Mouse (Mus musculus) kidney, embryonic 16.5 days (tissue): ENCODE results near the gene Pfkfb2. TPM values are rescaled to one million over a fixed set of nuclear protein-coding genes. Genes with fewer than 3 reads are reported as not detected.

Experiments used
- ATAC-seq: fragments of 200-750 bp; cut with Nextera tagmentation; 2 replicates; pipeline ENCODE4 v1.8.0; 2017; ENCODE audit warnings: moderate TSS enrichment; ENCODE audit not compliant: low FRiP score, low TSS enrichment
- H3K27ac ChIP-seq: fragments of 300-500 bp; sonication (generic); 2 replicates; pipeline ENCODE4 v1.5.1; 2014; ENCODE audit warnings: low read length
- H3K27me3 ChIP-seq: fragments of 300-500 bp; sonication (generic); 2 replicates; pipeline ENCODE4 v1.6.1; 2014; ENCODE audit warnings: low read length, control low read depth, mixed read lengths; ENCODE audit not compliant: insufficient read depth
- H3K36me3 ChIP-seq: fragments of 300-500 bp; sonication (generic); 2 replicates; pipeline ENCODE4 v1.6.1; 2014; ENCODE audit warnings: low read length, control low read depth, mixed read lengths; ENCODE audit not compliant: insufficient read depth
- H3K4me1 ChIP-seq: fragments of 300-500 bp; sonication (generic); 2 replicates; pipeline ENCODE4 v1.6.1; 2014; ENCODE audit warnings: low read length, control low read depth, mixed read lengths; ENCODE audit not compliant: insufficient read depth
- H3K4me2 ChIP-seq: fragments of 300-500 bp; sonication (generic); replicated peaks from 2 replicates; pipeline ENCODE4 v1.6.1; 2014; ENCODE audit warnings: low read depth, low read length
- H3K4me3 ChIP-seq: fragments of 300-500 bp; sonication (generic); 2 replicates; pipeline ENCODE4 v1.5.1; 2014; ENCODE audit warnings: mild to moderate bottlenecking, low read length
- H3K9ac ChIP-seq: fragments of 300-500 bp; sonication (generic); replicated peaks from 2 replicates; pipeline ENCODE4 v1.6.1; 2014; ENCODE audit warnings: low read length
- H3K9me3 ChIP-seq: fragments of 300-500 bp; sonication (generic); 2 replicates; pipeline ENCODE4 v1.6.1; 2016; ENCODE audit warnings: low read length, control low read depth
- WGBS: fragments of 180-500 bp; shearing (Covaris S2); extraction: QIAGEN DNeasy Blood & Tissue Kit; methylation state at CpG from one replicate; pipeline ENCODE4 v1.1.7; 2014; 5-methylcytosine and 5-hydroxymethylcytosine counted together
- polyA plus RNA-seq: library from polyadenylated mRNA; unstranded; fragments of >200 nt; fragmentation: Nextera tagmentation; extraction: Ambion mirVana; gene quantifications from 2 replicates; pipeline ENCODE4 v1.2.1, GENCODE M21; 2015

Gene Pfkfb2
- polyA plus RNA-seq = 9.5 and 9.7 TPM in 2 replicates

DNA sequence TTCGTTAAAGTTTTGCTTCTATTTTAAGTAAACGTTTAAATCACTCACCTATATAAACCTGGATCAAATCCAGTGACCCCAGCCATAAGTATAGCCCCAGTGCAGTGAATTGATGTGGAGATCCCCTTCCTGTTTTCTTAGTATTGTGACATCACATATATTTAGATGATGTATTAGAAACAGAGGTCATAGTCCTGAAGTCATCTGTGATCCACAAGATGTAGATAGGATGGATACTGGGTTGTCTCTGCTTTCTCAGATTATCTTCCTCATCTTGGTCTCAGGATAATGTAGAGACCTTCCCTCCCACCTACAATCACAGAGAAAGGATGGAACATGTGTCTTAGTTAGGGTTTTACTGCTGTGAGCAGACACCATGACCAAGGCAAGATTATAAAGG, at the start of gene Pfkfb2:
Gene Pfkfb2, minus strand, starts transcription at position 101 of the 400 bp plus-strand sequence.
- no peak for ATAC-seq
- H3K4me2 ChIP-seq = no peak within 1 kb of the TSS
- no peaks in the 10 kb centered on the region for H3K27me3 ChIP-seq
- WGBS = 72% methylated on average over 2 of the region's 2 CpGs
- H3K9me3 ChIP-seq = no peaks in the 10 kb centered on the region
- no peak within 1 kb of the TSS for H3K27ac ChIP-seq
- no peak within 1 kb of the TSS for H3K9ac ChIP-seq
- H3K4me3 ChIP-seq = no peak within 1 kb of the TSS
- H3K4me1 ChIP-seq = peaks cover 19% of the 10 kb centered on the region
- H3K36me3 ChIP-seq = no peaks in the 10 kb centered on the region

DNA sequence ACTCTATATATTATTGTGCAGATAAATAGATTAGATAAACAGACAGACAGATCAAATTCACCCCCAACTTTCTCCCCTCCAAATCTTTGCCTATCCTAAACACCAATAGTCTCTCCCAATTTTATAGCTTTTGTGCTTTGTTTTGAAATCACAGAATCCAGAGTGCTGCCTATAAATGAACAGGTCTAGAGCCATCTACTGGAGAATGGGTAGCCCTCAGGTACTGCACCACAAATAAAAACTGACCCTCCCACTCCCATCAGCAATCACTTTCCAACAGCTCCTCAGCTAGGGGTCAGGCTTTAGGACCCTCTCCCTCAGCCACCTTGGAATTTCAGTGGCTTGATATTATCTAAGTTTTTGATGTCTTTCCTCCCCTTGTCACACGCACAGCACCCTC, 47.6 kb upstream of the Pfkfb2 start:
- Histone ChIP-seq H3K36me3 (no peaks in the 10 kb centered on the region), H3K4me1 (no peaks in the 10 kb centered on the region), H3K9ac (no peak overlapping the region), H3K4me2 (no peak overlapping the region), H3K9me3 (no peaks in the 10 kb centered on the region), H3K27ac (no peak overlapping the region), H3K27me3 (no peaks in the 10 kb centered on the region), H3K4me3 (no peak overlapping the region)
- ATAC-seq = no peak
- 65% methylated on average over 1 of the region's 1 CpGs for WGBS

DNA sequence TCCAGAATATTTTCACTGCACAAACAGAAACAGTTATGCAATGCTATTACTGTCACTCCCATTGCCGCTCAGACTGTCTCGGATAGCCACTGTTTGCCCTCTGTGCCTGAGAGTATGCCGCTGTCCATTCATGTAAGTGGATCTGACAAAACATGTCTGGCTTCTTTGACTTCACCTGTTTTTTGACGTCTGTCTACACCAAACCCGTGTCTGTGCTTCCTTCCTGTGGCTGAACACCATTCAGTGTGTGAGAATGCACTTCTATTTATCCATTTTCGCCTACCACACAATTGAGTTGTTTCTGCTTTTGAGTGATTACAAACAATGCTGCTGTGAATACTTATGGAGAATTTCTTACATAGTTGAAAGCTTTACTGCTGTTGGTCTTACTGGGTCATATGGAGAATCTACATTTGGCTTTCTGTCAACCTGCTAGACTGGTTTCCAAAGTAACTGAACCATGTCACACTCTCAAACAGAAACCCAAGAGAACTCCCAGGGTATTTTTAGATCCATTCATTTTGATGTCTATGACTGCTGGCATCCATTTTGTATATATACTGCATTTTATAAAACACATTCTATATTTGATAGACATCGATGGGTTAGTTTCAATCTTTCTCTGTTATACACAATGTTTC, 46.8 kb upstream of the Pfkfb2 start:
- H3K27ac ChIP-seq = peak overlapping the region; percentile 25; the same call in 1 of the 2 replicates
- WGBS = 75% methylated on average over 7 of the region's 7 CpGs
- ATAC-seq = no peak

DNA sequence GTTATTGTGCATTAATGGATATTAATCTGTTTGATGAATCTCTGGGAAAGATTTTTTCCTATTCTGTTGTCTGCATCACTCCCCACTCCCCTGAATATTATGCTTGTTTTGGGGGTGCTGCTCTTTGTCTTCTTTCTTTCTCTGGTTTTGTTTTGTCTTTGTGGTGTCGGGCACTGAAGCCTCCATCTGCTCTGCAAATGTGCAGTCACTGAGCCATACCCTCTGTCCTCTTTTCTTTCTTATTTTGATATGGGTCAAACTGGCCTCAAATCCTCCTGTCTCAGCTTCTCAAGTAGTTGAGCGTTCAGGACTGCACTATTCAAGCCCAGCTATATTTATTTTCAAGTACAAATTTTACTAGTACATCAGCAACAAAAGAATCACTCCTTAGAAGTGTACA, 46.2 kb upstream of the Pfkfb2 start:
- Histone ChIP-seq H3K9ac (no peak overlapping the region), H3K4me2 (no peak overlapping the region), H3K27ac (no peak overlapping the region), H3K36me3 (no peaks in the 10 kb centered on the region), H3K4me3 (no peak overlapping the region), H3K27me3 (no peaks in the 10 kb centered on the region), H3K4me1 (no peaks in the 10 kb centered on the region), H3K9me3 (no peaks in the 10 kb centered on the region)
- no peak for ATAC-seq
- WGBS = 78% methylated on average over 2 of the region's 2 CpGs

More for the DNA sequence above, 46.8 kb upstream of the Pfkfb2 start:
- Histone ChIP-seq H3K9ac (no peak overlapping the region), H3K4me2 (no peak overlapping the region), H3K27me3 (no peaks in the 10 kb centered on the region), H3K9me3 (no peaks in the 10 kb centered on the region), H3K36me3 (no peaks in the 10 kb centered on the region), H3K4me3 (no peak overlapping the region), H3K4me1 (no peaks in the 10 kb centered on the region)

DNA sequence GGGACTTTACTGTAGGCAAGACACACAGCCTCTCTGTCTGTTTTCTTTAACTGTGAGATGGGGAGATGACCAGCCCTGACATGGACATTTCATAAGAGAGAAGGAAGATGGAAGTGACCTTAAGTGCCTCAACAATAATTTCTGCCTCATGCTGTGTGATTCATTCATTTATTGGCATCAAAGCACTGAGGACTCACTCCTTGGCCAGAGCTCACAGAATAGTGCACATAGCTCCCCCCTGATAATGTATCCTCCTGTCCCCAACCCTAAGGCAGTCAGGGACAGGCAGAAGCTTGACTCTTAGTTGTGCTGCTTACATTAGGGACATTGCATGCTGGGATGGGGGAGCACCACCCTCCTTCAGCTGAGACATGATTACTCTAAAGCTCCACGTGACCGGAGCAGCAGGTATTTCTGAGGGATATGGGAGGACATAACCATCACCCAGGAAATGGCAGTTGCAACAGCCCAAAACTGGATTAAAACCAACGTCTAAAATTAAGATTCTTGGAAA, 42.0 kb upstream of the Pfkfb2 start:
- Histone ChIP-seq H3K9me3 (no peaks in the 10 kb centered on the region), H3K4me2 (no peak overlapping the region), H3K27ac (no peak overlapping the region), H3K27me3 (no peaks in the 10 kb centered on the region), H3K9ac (no peak overlapping the region), H3K4me3 (no peak overlapping the region), H3K4me1 (no peaks in the 10 kb centered on the region), H3K36me3 (no peaks in the 10 kb centered on the region)
- WGBS = 70% methylated on average over 3 of the region's 3 CpGs
- no peak for ATAC-seq

DNA sequence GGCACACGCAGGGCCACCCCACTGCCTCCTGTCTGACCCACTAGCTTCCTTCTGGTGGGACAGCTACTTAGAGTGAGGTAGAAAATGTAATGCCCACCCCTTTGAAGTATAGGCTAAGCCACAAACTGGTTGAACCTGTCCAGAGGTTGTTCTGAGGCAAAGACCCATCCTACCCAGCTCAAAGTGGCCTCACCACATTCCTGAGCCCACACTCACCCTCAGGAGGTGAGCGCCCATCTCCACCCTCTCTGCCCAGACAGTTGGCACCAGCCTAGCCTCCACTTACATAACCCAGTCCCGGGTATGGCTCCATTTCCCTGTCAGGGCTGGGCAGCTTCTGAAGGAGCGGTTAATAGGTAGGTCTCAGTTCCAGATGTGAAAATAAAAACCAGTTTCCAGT, 41.4 kb upstream of the Pfkfb2 start:
- H3K36me3 ChIP-seq = no peaks in the 10 kb centered on the region
- H3K27ac ChIP-seq = peak overlapping the region; percentile 6; the same call in 1 of the 2 replicates
- H3K4me1 ChIP-seq = no peaks in the 10 kb centered on the region
- no peak overlapping the region for H3K4me2 ChIP-seq
- no peaks in the 10 kb centered on the region for H3K9me3 ChIP-seq
- no peak overlapping the region for H3K9ac ChIP-seq
- H3K27me3 ChIP-seq = no peaks in the 10 kb centered on the region
- 76% methylated on average over 4 of the region's 4 CpGs for WGBS
- ATAC-seq = peak; percentile 67; the same call in 1 of the 2 replicates
- H3K4me3 ChIP-seq = no peak overlapping the region

DNA sequence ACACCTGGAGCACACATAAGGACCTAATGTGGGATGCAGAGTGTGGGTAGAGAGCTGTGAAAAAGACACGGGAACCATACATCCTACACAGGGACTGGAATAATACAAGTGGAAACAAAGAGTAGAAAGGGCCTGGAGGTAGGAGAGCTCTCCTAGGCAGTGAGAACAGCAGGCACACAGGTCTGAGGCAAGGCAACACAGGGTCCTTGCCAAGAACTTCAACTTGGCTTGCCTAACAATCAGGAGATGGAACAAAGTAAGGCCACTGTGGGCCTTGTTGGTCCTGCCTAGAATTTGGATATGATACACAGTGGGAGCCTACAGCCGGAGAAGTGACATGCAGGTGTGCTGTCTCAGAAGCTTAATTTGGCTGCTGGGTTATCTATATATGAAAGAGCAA, 40.9 kb upstream of the Pfkfb2 start:
- Histone ChIP-seq H3K4me2 (no peak overlapping the region), H3K27ac (peak overlapping the region; percentile 6; the same call in 1 of the 2 replicates), H3K4me1 (no peaks in the 10 kb centered on the region), H3K9me3 (no peaks in the 10 kb centered on the region), H3K4me3 (no peak overlapping the region), H3K9ac (no peak overlapping the region), H3K36me3 (no peaks in the 10 kb centered on the region), H3K27me3 (no peaks in the 10 kb centered on the region)
- 88% methylated on average over 2 of the region's 2 CpGs for WGBS
- no peak for ATAC-seq

DNA sequence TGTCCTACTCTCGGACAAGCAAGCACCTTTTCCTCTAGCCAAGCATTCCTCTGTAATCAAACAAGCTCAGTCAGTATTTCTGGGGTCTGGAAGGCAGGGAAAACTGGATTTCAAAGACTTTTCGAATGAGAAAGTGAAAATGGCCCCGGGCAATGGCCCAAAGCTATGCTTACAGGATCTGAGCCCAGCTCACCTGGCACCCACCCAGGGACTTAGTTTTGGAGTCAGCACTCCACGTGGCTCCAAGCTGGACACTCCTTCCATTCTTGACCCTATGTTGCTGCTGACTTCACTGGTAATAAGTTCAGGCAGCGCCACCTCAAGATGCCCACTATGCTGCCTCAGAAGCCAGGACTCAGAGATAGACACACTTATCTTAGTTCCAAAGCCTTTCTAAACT, 38.0 kb upstream of the Pfkfb2 start:
- H3K27ac ChIP-seq = no peak overlapping the region
- H3K4me1 ChIP-seq = no peaks in the 10 kb centered on the region
- H3K36me3 ChIP-seq = no peaks in the 10 kb centered on the region
- H3K9ac ChIP-seq = no peak overlapping the region
- 79% methylated on average over 5 of the region's 5 CpGs for WGBS
- H3K9me3 ChIP-seq = no peaks in the 10 kb centered on the region
- H3K4me3 ChIP-seq = no peak overlapping the region
- ATAC-seq = no peak
- H3K4me2 ChIP-seq = no peak overlapping the region
- no peaks in the 10 kb centered on the region for H3K27me3 ChIP-seq

DNA sequence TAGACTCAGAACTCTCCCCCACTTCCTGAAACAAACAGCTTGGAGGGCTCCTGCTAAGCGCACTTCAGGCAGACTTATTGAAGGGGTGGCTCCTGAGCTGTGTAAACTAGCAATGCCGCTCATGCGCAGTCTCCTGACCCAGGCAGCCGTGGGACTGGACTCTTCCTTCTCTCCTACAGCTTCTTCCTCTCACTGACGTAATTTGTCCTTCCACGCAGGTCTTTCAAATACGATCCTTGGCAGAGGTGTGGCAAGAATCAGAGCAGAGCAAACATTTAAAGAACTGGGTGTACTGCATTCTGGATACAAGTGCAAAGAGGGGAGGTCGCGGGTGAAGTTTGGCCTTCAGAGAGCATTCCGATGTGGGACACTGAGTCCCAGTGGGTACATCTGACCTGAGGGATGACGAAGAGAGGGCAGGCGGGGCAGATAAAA, 35.0 kb upstream of the Pfkfb2 start:
- WGBS = 83% methylated on average over 12 of the region's 12 CpGs
- no peak for ATAC-seq
- no peak overlapping the region for H3K4me2 ChIP-seq

DNA sequence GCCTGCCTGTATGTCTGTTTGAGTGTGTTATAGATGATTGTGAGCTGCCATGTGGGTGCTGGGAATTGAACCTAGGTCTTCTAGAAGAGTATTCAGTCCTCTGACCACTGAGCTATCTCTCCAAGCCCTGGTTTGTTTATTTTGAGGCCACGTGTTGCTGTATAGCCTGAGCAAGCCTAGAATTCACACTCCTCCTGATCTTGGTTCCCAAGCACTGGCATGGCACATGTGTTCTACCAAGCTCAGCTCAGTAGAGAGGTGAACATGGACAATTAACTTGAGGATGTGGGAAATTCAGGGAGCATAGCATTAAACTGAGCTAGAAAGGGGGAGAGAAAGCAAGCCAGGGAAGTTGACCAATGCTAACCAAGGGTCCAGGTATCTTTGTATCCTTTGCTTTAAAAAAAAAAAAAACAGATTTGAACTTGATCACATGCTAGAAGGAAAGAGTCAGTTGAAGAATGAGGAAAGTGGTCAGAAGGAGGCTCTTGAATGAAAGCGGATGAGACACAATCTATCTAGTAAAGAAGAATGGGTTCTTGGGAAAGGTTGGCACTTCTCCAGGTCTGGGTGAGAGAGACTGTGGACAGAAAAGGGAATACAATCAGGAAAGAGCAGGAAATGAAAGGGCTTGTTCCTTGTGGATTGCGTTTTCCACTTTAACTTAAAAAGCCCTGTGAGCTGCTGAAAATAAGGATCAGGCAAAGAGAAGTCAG, 33.1 kb upstream of the Pfkfb2 start:
- H3K27ac ChIP-seq = no peak overlapping the region

More for the DNA sequence above, 35.0 kb upstream of the Pfkfb2 start:
- H3K9ac ChIP-seq = no peak overlapping the region
- no peaks in the 10 kb centered on the region for H3K4me1 ChIP-seq
- H3K27ac ChIP-seq = no peak overlapping the region
- no peaks in the 10 kb centered on the region for H3K36me3 ChIP-seq
- H3K27me3 ChIP-seq = no peaks in the 10 kb centered on the region
- H3K4me3 ChIP-seq = no peak overlapping the region
- H3K9me3 ChIP-seq = no peaks in the 10 kb centered on the region

More for the DNA sequence above, 33.1 kb upstream of the Pfkfb2 start:
- no peak for ATAC-seq
- no peaks in the 10 kb centered on the region for H3K4me1 ChIP-seq
- H3K9me3 ChIP-seq = no peaks in the 10 kb centered on the region
- no peak overlapping the region for H3K4me3 ChIP-seq
- no peak overlapping the region for H3K4me2 ChIP-seq
- H3K9ac ChIP-seq = no peak overlapping the region
- no peaks in the 10 kb centered on the region for H3K27me3 ChIP-seq
- H3K36me3 ChIP-seq = no peaks in the 10 kb centered on the region
- WGBS = 77% methylated on average over 3 of the region's 3 CpGs
